ENCODE assay signal across 25 mouse cellular contexts in genomic region chr9:40252459-40252858, GRCm38 (mm10). TPM values are rescaled to one million over a fixed set of nuclear protein-coding genes. Genes with fewer than 3 reads are reported as not detected.
A peak's percentile ranks its signal among the peaks of the same experiment; 100 is the strongest.
DNase-seq lines count a peak whose midpoint lies in the region; ATAC-seq and TF ChIP-seq lines count a peak whose summit lies in the region.
"Had no signal": no experiment of that assay in that cellular context is flagged by ENCODE, and none has a peak within 500 bp of the region (broad histone marks: within the 10 kb centered on the region; RNA-seq: fewer than 3 reads in every experiment).

No protein-coding gene starts in this region.

- H3K4me3 ChIP-seq in heart, adult 2 months, result no peak overlapping the region
- H3K4me3 ChIP-seq in lung, embryonic 15.5 days, result no peak overlapping the region
- no peak overlapping the region for H3K4me3 ChIP-seq in lung, postnatal 0 days (ENCODE audit: low read depth, low read length)
- H3K4me3 ChIP-seq in lung, adult 2 months (replicated peaks; ENCODE audit: extremely low read depth, low read depth, low read length), result no peak overlapping the region
- H3K4me3 ChIP-seq: embryonic facial prominence, embryonic 10.5 days; embryonic facial prominence, embryonic 12.5 days; forebrain, embryonic 13.5 days had no signal

- ATAC-seq in lung, embryonic 15.5 days (ENCODE audit: borderline replicate concordance, extremely low read depth, low FRiP score, low TSS enrichment), result no peak
- ATAC-seq in lung, postnatal 0 days, result peak; percentile 79
- ATAC-seq in inflammation-experienced regulatory T-cells, adult 6 months, result no peak
- ATAC-seq: activated CD4-positive, CD25-positive, alpha-beta regulatory T cell, adult 4 months; CD4-positive, CD25-positive, alpha-beta regulatory T cell, adult 4 months; forebrain, embryonic 13.5 days; Patski had no signal

- no peaks in the 10 kb centered on the region for H3K27me3 ChIP-seq in heart, adult 2 months (ENCODE audit: control insufficient read depth, insufficient read depth, low read length)
- no peaks in the 10 kb centered on the region for H3K27me3 ChIP-seq in lung, embryonic 15.5 days
- no peaks in the 10 kb centered on the region for H3K27me3 ChIP-seq in lung, postnatal 0 days (replicated peaks; ENCODE audit: insufficient read depth, low read length)
- H3K27me3 ChIP-seq: CH12.LX; embryonic facial prominence, embryonic 12.5 days; forebrain, embryonic 13.5 days; Patski had no signal

- H3K36me3 ChIP-seq in heart, adult 2 months (ENCODE audit: control insufficient read depth, insufficient read depth, low read length), result no peaks in the 10 kb centered on the region; the same call in 1 of the 2 replicates
- no peaks in the 10 kb centered on the region for H3K36me3 ChIP-seq in lung, embryonic 15.5 days
- no peaks in the 10 kb centered on the region for H3K36me3 ChIP-seq in lung, postnatal 0 days (ENCODE audit: insufficient read depth, low read length)
- H3K36me3 ChIP-seq: embryonic facial prominence, embryonic 10.5 days; embryonic facial prominence, embryonic 12.5 days; G1E had no signal

- H3K79me2 ChIP-seq in heart, adult 2 months (replicated peaks; ENCODE audit: control insufficient read depth, insufficient read depth, low read length), result no peaks in the 10 kb centered on the region

- DNase-seq in heart, adult 11 months, result peak; percentile 35
- no peak for DNase-seq in heart, adult 2 months
- DNase-seq in lung, adult 18-20 months, result no peak
- peak; percentile 57 for DNase-seq in lung, postnatal 0 days (ENCODE audit: low spot score)
- no peak for DNase-seq in lung, adult 2 months
- DNase-seq in lung, postnatal 36 days, result peak; percentile 51
- DNase-seq: adrenal gland, adult 8-10 months; adrenal gland, postnatal 14 days; adrenal gland, postnatal 36 days; B cell, adult 2 months; cerebellum, adult 11-12 months; cerebellum, adult 2 months; cerebellum, adult 9-10 months; cerebellum, postnatal 10 days; cerebellum, postnatal 25 days had no signal

- H3K4me1 ChIP-seq in heart, adult 2 months (ENCODE audit: control insufficient read depth, insufficient read depth, low read length), result peaks cover 2% of the 10 kb centered on the region
- H3K4me1 ChIP-seq in lung, embryonic 15.5 days, result no peaks in the 10 kb centered on the region
- no peaks in the 10 kb centered on the region for H3K4me1 ChIP-seq in lung, postnatal 0 days (ENCODE audit: insufficient read depth, low read depth, low read length)
- H3K4me1 ChIP-seq in lung, adult 2 months (ENCODE audit: control insufficient read depth, insufficient read depth, low read length), result peaks cover 4% of the 10 kb centered on the region; the same call in 1 of the 2 replicates
- H3K4me1 ChIP-seq: embryonic facial prominence, embryonic 10.5 days; embryonic facial prominence, embryonic 12.5 days; forebrain, embryonic 13.5 days had no signal

- TF ChIP-seq POLR2A in heart, adult 2 months (IDR thresholded peaks at IDR 0.05; ENCODE audit: insufficient read depth, low read depth, low read length), result no peak
- TF ChIP-seq POLR2A in lung, adult 2 months (IDR thresholded peaks at IDR 0.05; ENCODE audit: borderline replicate concordance, extremely low read depth, low read depth, low read length), result no peak

- no peak overlapping the region for H3K9ac ChIP-seq in heart, adult 2 months (ENCODE audit: low read depth, low read length)
- H3K9ac ChIP-seq in lung, embryonic 15.5 days, result no peak overlapping the region
- no peak overlapping the region for H3K9ac ChIP-seq in lung, postnatal 0 days (replicated peaks; ENCODE audit: low read depth)
- H3K9ac ChIP-seq: embryonic facial prominence, embryonic 12.5 days; forebrain, embryonic 13.5 days had no signal

- no peak for TF ChIP-seq EP300 in heart, adult 2 months (IDR thresholded peaks at IDR 0.05; ENCODE audit: insufficient read depth, low read depth, low read length)
- peak; percentile 96 for TF ChIP-seq EP300 in lung, postnatal 0 days (IDR thresholded peaks at IDR 0.05)

- intact Hi-C loops in heart, adult 2 months (cut with DNase I), result no loop called here

- H3K27ac ChIP-seq in heart, adult 2 months, result no peak overlapping the region
- H3K27ac ChIP-seq in lung, embryonic 15.5 days, result 0 out of 2 replicates have a peak overlapping the region, but pooled peaks have one; percentile 44
- peak overlapping the region; percentile 3; the same call in 1 of the 2 replicates for H3K27ac ChIP-seq in lung, postnatal 0 days (ENCODE audit: low read length)
- H3K27ac ChIP-seq: embryonic facial prominence, embryonic 10.5 days; embryonic facial prominence, embryonic 12.5 days; forebrain, embryonic 13.5 days had no signal

- WGBS in heart, adult 2 months, result 18% methylated on average over 3 of the region's 3 CpGs
- 39% methylated on average over 3 of the region's 3 CpGs for WGBS in lung, embryonic 15.5 days
- WGBS in lung, postnatal 0 days, result 36% methylated on average over 3 of the region's 3 CpGs
- WGBS in lung, adult 2 months, result 28% methylated on average over 3 of the region's 3 CpGs

- H3K4me2 ChIP-seq in lung, embryonic 15.5 days, result no peak overlapping the region
- H3K4me2 ChIP-seq in lung, postnatal 0 days (replicated peaks; ENCODE audit: low read depth, low read length), result no peak overlapping the region
- H3K4me2 ChIP-seq: embryonic facial prominence, embryonic 12.5 days; forebrain, embryonic 13.5 days had no signal

- no peaks in the 10 kb centered on the region for H3K9me3 ChIP-seq in lung, embryonic 15.5 days
- no peaks in the 10 kb centered on the region for H3K9me3 ChIP-seq in lung, postnatal 0 days (ENCODE audit: low read length)
- H3K9me3 ChIP-seq: embryonic facial prominence, embryonic 10.5 days; embryonic facial prominence, embryonic 12.5 days; forebrain, embryonic 13.5 days; G1E had no signal

- TF ChIP-seq CTCF in heart, adult 2 months (IDR thresholded peaks at IDR 0.05), result no peak
- TF ChIP-seq CTCF in lung, postnatal 0 days (IDR thresholded peaks at IDR 0.05), result no peak
- TF ChIP-seq CTCF in lung, adult 2 months (IDR thresholded peaks at IDR 0.05; ENCODE audit: insufficient read depth, low read length), result no peak

RNA-seq across cellular contexts. Expression of gene Scn3b, which starts 16.6 kb away (rescaled TPM):
- total RNA-seq in heart, adult 2 months (2021), result 1 to 10 TPM in 1 of 2 experiments, under 1 TPM in 1; 0.70 to 2.0 TPM
- polyA plus RNA-seq in heart, adult 2 months (2012; rRNA removed), result 0.91 and 0.96 TPM in 2 replicates
- 4.8 and 7.5 TPM in 2 replicates for polyA plus RNA-seq in lung, embryonic 15.5 days (2015; fragmentation: Nextera tagmentation; extraction: Ambion mirVana)
- polyA plus RNA-seq in lung, postnatal 0 days (2015; fragmentation: Nextera tagmentation; extraction: Ambion mirVana), result 37.6 and 46.9 TPM in 2 replicates
- 23.6 and 33.2 TPM in 2 replicates for polyA plus RNA-seq in lung, adult 2 months (2012; rRNA removed)
- polyA plus RNA-seq in inflammation-experienced regulatory T-cells, adult 6 months (2017; shearing (Covaris generic)), result not detected
- polyA plus RNA-seq: activated CD4-positive, CD25-positive, alpha-beta regulatory T cell, adult 4 months; G1E had no signal

Comparison
In these comparisons a context has a peak if more than half of its experiments do, and no peak if none do; other contexts are left out.
1. DNase-seq: peak in heart, adult 11 months (single experiment), lung, postnatal 0 days (single experiment) and lung, postnatal 36 days (single experiment); none in heart, adult 2 months (0 of 2), lung, adult 18-20 months (0 of 2) and lung, adult 2 months (single experiment).